Mouse (Mus musculus): Measurements from ENCODE around the gene Mrtfa. TPM values are rescaled to one million over a fixed set of nuclear protein-coding genes. Genes with fewer than 3 reads are reported as not detected.

Gene Mrtfa
- total RNA-seq, 2 experiments from 2014 or later: 10.9 to 12.7 TPM

- 0 out of 2 replicates have a peak, but pooled peaks have one; percentile 14 for ATAC-seq (replicated peaks; ENCODE audit: low FRiP score, poor library complexity, severe bottlenecking)
Measured at GRCm38 (mm10) chr15:81044446-81044845, 146.1 kb downstream of the Mrtfa start.

GRCm38 (mm10) chr15:81042276-81042931 is 148.2 kb downstream of the Mrtfa start:
- ATAC-seq (replicated peaks; ENCODE audit: low FRiP score, poor library complexity, severe bottlenecking): peak; percentile 56; the same call in 1 of the 2 replicates

GRCm38 (mm10) chr15:81041767-81042166 is 148.8 kb downstream of the Mrtfa start:
- ATAC-seq (replicated peaks; ENCODE audit: low FRiP score, poor library complexity, severe bottlenecking): no peak

- ATAC-seq (replicated peaks; ENCODE audit: low FRiP score, poor library complexity, severe bottlenecking): no peak
Measured at GRCm38 (mm10) chr15:81038419-81038818, 152.1 kb downstream of the Mrtfa start.

- no peak for ATAC-seq (replicated peaks; ENCODE audit: low FRiP score, poor library complexity, severe bottlenecking)
Measured at GRCm38 (mm10) chr15:81035417-81036162, 155.0 kb downstream of the Mrtfa start.

GRCm38 (mm10) chr15:81034119-81034518 is 156.4 kb downstream of the Mrtfa start:
- no peak for ATAC-seq (replicated peaks; ENCODE audit: low FRiP score, poor library complexity, severe bottlenecking)

- no peak for ATAC-seq (replicated peaks; ENCODE audit: low FRiP score, poor library complexity, severe bottlenecking)
Measured at GRCm38 (mm10) chr15:81032941-81033629, 157.5 kb downstream of the Mrtfa start.

- ATAC-seq (replicated peaks; ENCODE audit: low FRiP score, poor library complexity, severe bottlenecking): no peak
Measured at GRCm38 (mm10) chr15:81031611-81032010, 158.9 kb downstream of the Mrtfa start.

- no peak for ATAC-seq (replicated peaks; ENCODE audit: low FRiP score, poor library complexity, severe bottlenecking)
Measured at GRCm38 (mm10) chr15:81030891-81031425, 159.6 kb downstream of the Mrtfa start.

GRCm38 (mm10) chr15:81027378-81028173 is 163.0 kb downstream of the Mrtfa start:
- peak; percentile 73 for ATAC-seq (replicated peaks; ENCODE audit: low FRiP score, poor library complexity, severe bottlenecking)

GRCm38 (mm10) chr15:81026901-81027300 is 163.7 kb downstream of the Mrtfa start:
- ATAC-seq (replicated peaks; ENCODE audit: low FRiP score, poor library complexity, severe bottlenecking): no peak

GRCm38 (mm10) chr15:81023842-81024241 is 166.7 kb downstream of the Mrtfa start:
- ATAC-seq (replicated peaks; ENCODE audit: low FRiP score, poor library complexity, severe bottlenecking): no peak

- ATAC-seq (replicated peaks; ENCODE audit: low FRiP score, poor library complexity, severe bottlenecking): no peak
Measured at GRCm38 (mm10) chr15:81022437-81022836, 168.1 kb downstream of the Mrtfa start.

- ATAC-seq (replicated peaks; ENCODE audit: low FRiP score, poor library complexity, severe bottlenecking): no peak
Measured at GRCm38 (mm10) chr15:81021377-81021776, 169.2 kb downstream of the Mrtfa start.

GRCm38 (mm10) chr15:81017308-81017707 is 173.2 kb downstream of the Mrtfa start:
- no peak for ATAC-seq (replicated peaks; ENCODE audit: low FRiP score, poor library complexity, severe bottlenecking)

GRCm38 (mm10) chr15:81016488-81016887 is 174.1 kb downstream of the Mrtfa start:
- ATAC-seq (replicated peaks; ENCODE audit: low FRiP score, poor library complexity, severe bottlenecking): no peak

GRCm38 (mm10) chr15:81015068-81015744 is 175.4 kb downstream of the Mrtfa start:
- no peak for ATAC-seq (replicated peaks; ENCODE audit: low FRiP score, poor library complexity, severe bottlenecking)

GRCm38 (mm10) chr15:81013186-81013585 is 177.4 kb downstream of the Mrtfa start:
- ATAC-seq (replicated peaks; ENCODE audit: low FRiP score, poor library complexity, severe bottlenecking): no peak

- no peak for ATAC-seq (replicated peaks; ENCODE audit: low FRiP score, poor library complexity, severe bottlenecking)
Measured at GRCm38 (mm10) chr15:81012359-81012758, 178.2 kb downstream of the Mrtfa start.
